Mouse (Mus musculus) hindbrain, embryonic 10.5 days (tissue): ENCODE results near the gene Slc22a7. TPM values are rescaled to one million over a fixed set of nuclear protein-coding genes. Genes with fewer than 3 reads are reported as not detected.
A peak's percentile ranks its signal among the peaks of the same experiment; 100 is the strongest.

Experiments used
- DNase-seq: peaks from one replicate; pipeline ENCODE4 v3.0.0-alpha.2; 2017; ENCODE audit warnings: low spot score
- H3K27ac ChIP-seq: fragments of 300-500 bp; sonication (generic); 2 replicates; pipeline ENCODE4 v1.5.1; 2016; ENCODE audit warnings: mild to moderate bottlenecking, moderate library complexity
- H3K27me3 ChIP-seq: fragments of 300-500 bp; sonication (generic); 2 replicates; pipeline ENCODE4 v1.6.1; 2016; ENCODE audit warnings: mild to moderate bottlenecking; ENCODE audit not compliant: poor library complexity, insufficient read depth, severe bottlenecking
- H3K36me3 ChIP-seq: fragments of 300-500 bp; sonication (generic); 2 replicates; pipeline ENCODE4 v1.6.1; 2016; ENCODE audit warnings: mild to moderate bottlenecking, moderate library complexity
- H3K4me1 ChIP-seq: fragments of 300-500 bp; sonication (generic); replicated peaks from 2 replicates; pipeline ENCODE4 v1.6.1; 2016; ENCODE audit warnings: mild to moderate bottlenecking
- H3K4me3 ChIP-seq: fragments of 300-500 bp; sonication (generic); 2 replicates; pipeline ENCODE4 v1.5.1; 2016; ENCODE audit warnings: mild to moderate bottlenecking, moderate library complexity
- H3K9me3 ChIP-seq: fragments of 300-500 bp; sonication (generic); 2 replicates; pipeline ENCODE4 v1.6.1; 2016; ENCODE audit warnings: mild to moderate bottlenecking, moderate library complexity
- WGBS: fragments of 180-500 bp; shearing (Covaris S2); methylation state at CpG from one replicate; pipeline ENCODE4 v1.1.7; 2016; 5-methylcytosine and 5-hydroxymethylcytosine counted together
- polyA plus RNA-seq: library from polyadenylated mRNA; unstranded; fragments of >200 nt; fragmentation: Nextera tagmentation; extraction: Ambion mirVana; gene quantifications from 2 replicates; pipeline ENCODE4 v1.2.1, GENCODE M21; 2016

The Slc22a7 gene
- polyA plus RNA-seq, 1 experiment from 2014 or later, result not detected

DNA sequence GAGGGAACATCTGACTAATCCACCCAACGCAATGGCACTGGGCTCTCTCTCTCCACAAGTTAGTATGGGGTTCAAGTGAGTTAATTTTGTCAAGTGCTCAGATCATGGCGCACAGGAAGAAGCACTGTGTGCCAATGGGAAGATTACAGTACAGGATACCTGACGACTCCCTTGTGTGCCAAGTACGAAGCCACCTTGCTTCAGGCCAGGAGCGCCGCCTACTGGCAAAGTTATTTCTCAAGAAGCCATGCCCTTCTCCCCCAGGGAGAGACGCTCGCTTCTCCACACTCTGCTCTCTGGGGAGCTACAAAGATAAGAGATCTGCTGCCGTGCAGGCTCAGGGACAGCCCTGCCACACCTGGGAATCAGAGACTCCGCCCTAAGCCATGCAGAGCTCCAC lies 19.5 kb upstream of the Slc22a7 start:
- H3K27me3 ChIP-seq, result peaks cover 98% of the 10 kb centered on the region
- peaks cover 62% of the 10 kb centered on the region for H3K4me1 ChIP-seq
- H3K4me3 ChIP-seq, result no peak overlapping the region
- 14% methylated on average over 10 of the region's 10 CpGs for WGBS
- no peak overlapping the region for H3K27ac ChIP-seq
- peaks cover 4% of the 10 kb centered on the region; the same call in 1 of the 2 replicates for H3K36me3 ChIP-seq
- H3K9me3 ChIP-seq, result no peaks in the 10 kb centered on the region
- no peak for DNase-seq

DNA sequence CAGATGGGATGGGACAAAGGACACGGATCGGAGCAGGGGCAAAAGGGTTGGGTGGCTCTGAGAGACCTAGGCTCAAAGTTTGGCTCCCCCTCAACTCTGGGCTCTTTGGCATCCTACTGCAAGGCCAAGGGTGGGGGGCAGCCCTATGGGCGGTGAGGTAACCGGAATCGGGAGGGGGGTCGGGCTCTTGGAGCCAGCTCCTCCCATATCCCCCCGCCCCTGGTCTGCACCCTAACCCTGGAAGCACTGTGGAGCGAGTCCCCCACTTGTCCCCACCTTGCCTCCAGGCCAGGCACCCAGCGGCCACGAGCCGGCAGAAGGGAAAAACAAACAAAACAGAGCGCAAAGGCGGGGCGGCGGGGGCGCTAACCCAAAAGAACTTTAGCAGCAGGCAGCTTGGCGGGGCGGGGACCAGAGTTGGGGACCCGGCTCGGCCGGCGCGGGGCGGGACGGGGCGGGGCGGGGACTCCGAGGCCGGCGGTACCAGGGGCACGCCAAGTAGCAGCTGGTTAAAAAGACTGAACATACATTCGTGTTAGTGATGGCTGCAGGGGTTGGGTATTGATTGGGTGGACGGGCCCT lies 16.9 kb upstream of the Slc22a7 start:
- peak overlapping the region; percentile 58 for H3K4me3 ChIP-seq
- peak overlapping the region; percentile 82 for H3K27ac ChIP-seq
- H3K4me1 ChIP-seq, result peaks cover 53% of the 10 kb centered on the region
- H3K9me3 ChIP-seq, result no peaks in the 10 kb centered on the region
- H3K36me3 ChIP-seq, result peaks cover 6% of the 10 kb centered on the region; the same call in 1 of the 2 replicates
- H3K27me3 ChIP-seq, result peaks cover 86% of the 10 kb centered on the region
- WGBS, result under 1% methylated on average over 33 of the region's 33 CpGs
- peak; percentile 67 for DNase-seq

- under 1% methylated on average over 9 of the region's 9 CpGs for WGBS
- DNase-seq, result peak; percentile 34
- H3K27ac ChIP-seq, result peak overlapping the region; percentile 82
Observed at GRCm38 (mm10) chr17:46454539-46454938, 16.3 kb upstream of the Slc22a7 start.

DNA sequence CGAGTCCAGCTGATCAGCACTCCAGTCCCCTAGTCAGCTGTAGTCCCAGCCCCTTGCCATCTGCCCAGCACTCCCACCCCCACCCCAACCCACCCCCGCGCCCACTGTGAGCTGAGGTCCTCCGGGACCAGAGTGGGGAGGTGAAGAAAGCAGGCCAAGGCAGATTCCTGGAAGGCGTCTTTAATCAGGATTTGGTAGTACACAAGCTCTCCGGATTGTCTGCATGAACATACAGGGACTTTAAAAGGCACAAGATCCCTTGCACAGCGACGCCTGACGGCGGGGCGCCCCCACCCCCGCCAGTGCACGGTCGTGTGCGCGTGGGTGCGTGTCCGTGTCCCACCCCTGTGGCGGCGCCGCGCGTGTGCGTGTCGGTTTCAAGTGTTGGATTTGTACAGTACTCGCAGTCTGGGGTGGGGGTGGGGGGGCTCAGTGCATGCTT lies 15.7 kb upstream of the Slc22a7 start:
- Histone ChIP-seq H3K9me3 (no peaks in the 10 kb centered on the region), H3K36me3 (0 out of 2 replicates have a peak, but pooled peaks cover 3% of the 10 kb centered on the region), H3K4me3 (peak overlapping the region; percentile 58), H3K27ac (peak overlapping the region; percentile 82), H3K27me3 (peaks cover 79% of the 10 kb centered on the region), H3K4me1 (peaks cover 51% of the 10 kb centered on the region)
- DNase-seq, result peak; percentile 47
- WGBS, result 1% methylated on average over 26 of the region's 26 CpGs

More at GRCm38 (mm10) chr17:46454539-46454938, 16.3 kb upstream of the Slc22a7 start:
- Histone ChIP-seq H3K9me3 (no peaks in the 10 kb centered on the region), H3K4me3 (peak overlapping the region; percentile 58), H3K36me3 (0 out of 2 replicates have a peak, but pooled peaks cover 3% of the 10 kb centered on the region), H3K27me3 (peaks cover 79% of the 10 kb centered on the region), H3K4me1 (peaks cover 51% of the 10 kb centered on the region)

GRCm38 (mm10) chr17:46453302-46453948 lies 15.2 kb upstream of the Slc22a7 start:
- Histone ChIP-seq H3K27ac (peak overlapping the region; percentile 82), H3K4me1 (peaks cover 47% of the 10 kb centered on the region)

GRCm38 (mm10) chr17:46452683-46453082 lies 14.4 kb upstream of the Slc22a7 start:
- no peaks in the 10 kb centered on the region for H3K9me3 ChIP-seq
- no peak for DNase-seq
- H3K27ac ChIP-seq, result 0 out of 2 replicates have a peak overlapping the region, but pooled peaks have one; percentile 82
- peaks cover 77% of the 10 kb centered on the region for H3K27me3 ChIP-seq
- WGBS, result 28% methylated on average over 5 of the region's 5 CpGs
- no peak overlapping the region; the same call in 1 of the 2 replicates for H3K4me3 ChIP-seq
- 0 out of 2 replicates have a peak, but pooled peaks cover 3% of the 10 kb centered on the region for H3K36me3 ChIP-seq
- peaks cover 48% of the 10 kb centered on the region for H3K4me1 ChIP-seq

More at GRCm38 (mm10) chr17:46453302-46453948, 15.2 kb upstream of the Slc22a7 start:
- peak; percentile 25 for DNase-seq
- peaks cover 79% of the 10 kb centered on the region for H3K27me3 ChIP-seq
- H3K36me3 ChIP-seq, result 0 out of 2 replicates have a peak, but pooled peaks cover 3% of the 10 kb centered on the region
- H3K4me3 ChIP-seq, result peak overlapping the region; percentile 58
- WGBS, result 7% methylated on average over 13 of the region's 13 CpGs
- no peaks in the 10 kb centered on the region for H3K9me3 ChIP-seq

GRCm38 (mm10) chr17:46446264-46446663 lies 8.0 kb upstream of the Slc22a7 start:
- no peak overlapping the region for H3K27ac ChIP-seq
- H3K9me3 ChIP-seq, result no peaks in the 10 kb centered on the region
- H3K4me3 ChIP-seq, result no peak overlapping the region
- 88% methylated on average over 16 of the region's 16 CpGs for WGBS
- peaks cover 63% of the 10 kb centered on the region for H3K4me1 ChIP-seq
- peaks cover 6% of the 10 kb centered on the region; the same call in 1 of the 2 replicates for H3K36me3 ChIP-seq
- H3K27me3 ChIP-seq, result peaks cover 81% of the 10 kb centered on the region
- DNase-seq, result no peak

DNA sequence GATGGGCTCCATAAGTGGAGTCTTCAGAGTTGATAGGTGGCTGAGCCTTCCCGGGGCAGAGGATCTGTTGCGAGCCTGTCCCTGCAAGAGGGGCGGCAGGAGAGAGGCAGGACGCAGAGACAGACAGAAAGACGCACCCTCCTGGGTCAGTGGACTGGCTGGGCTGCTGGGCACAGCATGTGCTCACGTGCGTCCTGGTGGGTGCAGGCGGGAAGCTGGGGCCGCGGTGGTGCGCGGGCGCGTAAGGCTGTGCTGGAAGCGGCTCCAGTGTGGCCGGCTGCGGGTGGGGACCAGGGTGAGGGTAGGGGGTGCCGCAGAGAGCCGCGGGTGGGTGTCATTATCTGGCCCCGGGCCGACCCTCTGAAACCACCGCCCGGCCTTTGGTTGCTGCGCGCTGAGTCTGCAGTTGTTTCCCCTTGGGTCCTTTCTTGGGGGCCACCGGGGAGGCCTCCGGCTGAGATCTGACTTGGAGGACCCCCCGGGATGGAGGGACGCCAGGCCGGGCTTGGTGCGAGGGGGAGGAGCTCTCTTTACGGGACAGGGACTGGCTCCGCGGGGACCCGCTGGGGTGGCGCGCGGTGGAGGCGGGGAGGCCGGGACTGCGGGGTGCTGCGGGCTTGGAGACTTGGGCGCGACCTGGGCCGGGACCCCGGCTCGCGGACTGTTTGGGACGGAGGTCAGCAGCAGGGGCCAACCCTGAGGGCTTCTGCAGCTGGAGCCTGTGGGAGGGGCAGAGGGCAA lies 6.8 kb upstream of the Slc22a7 start:
- peak overlapping the region; percentile 52 for H3K4me3 ChIP-seq
- peaks cover 3% of the 10 kb centered on the region; the same call in 1 of the 2 replicates for H3K36me3 ChIP-seq
- peaks cover 87% of the 10 kb centered on the region for H3K27me3 ChIP-seq
- peak overlapping the region; percentile 74 for H3K27ac ChIP-seq
- no peaks in the 10 kb centered on the region for H3K9me3 ChIP-seq
- H3K4me1 ChIP-seq, result peaks cover 63% of the 10 kb centered on the region
- peak; percentile 41 for DNase-seq
- WGBS, result 2% methylated on average over 50 of the region's 50 CpGs

DNA sequence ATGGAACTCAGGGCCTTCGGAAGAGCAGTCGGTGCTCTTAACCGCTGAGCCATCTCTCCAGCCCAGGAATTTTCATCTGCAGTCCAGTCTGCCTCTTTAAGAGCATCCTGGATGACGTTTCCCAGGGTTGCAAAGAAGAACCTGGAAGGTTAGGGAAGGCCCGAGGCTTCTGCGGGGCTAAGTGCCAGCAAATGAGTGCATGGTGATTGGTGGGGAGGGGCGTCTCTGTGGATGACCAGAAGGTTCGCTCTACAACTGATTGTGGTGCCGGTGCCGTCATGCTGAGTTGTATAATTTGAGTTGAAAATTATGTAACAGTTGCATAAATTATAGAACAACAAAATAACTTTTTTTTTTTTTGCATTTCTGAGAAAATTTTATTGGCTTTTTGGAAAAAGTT lies 919 bp upstream of the Slc22a7 start:
- Histone ChIP-seq H3K9me3 (no peaks in the 10 kb centered on the region), H3K27me3 (peaks cover 71% of the 10 kb centered on the region), H3K4me3 (no peak overlapping the region), H3K36me3 (no peaks in the 10 kb centered on the region), H3K4me1 (peaks cover 31% of the 10 kb centered on the region), H3K27ac (no peak overlapping the region)
- WGBS, result 92% methylated on average over 10 of the region's 10 CpGs
- DNase-seq, result no peak

DNA sequence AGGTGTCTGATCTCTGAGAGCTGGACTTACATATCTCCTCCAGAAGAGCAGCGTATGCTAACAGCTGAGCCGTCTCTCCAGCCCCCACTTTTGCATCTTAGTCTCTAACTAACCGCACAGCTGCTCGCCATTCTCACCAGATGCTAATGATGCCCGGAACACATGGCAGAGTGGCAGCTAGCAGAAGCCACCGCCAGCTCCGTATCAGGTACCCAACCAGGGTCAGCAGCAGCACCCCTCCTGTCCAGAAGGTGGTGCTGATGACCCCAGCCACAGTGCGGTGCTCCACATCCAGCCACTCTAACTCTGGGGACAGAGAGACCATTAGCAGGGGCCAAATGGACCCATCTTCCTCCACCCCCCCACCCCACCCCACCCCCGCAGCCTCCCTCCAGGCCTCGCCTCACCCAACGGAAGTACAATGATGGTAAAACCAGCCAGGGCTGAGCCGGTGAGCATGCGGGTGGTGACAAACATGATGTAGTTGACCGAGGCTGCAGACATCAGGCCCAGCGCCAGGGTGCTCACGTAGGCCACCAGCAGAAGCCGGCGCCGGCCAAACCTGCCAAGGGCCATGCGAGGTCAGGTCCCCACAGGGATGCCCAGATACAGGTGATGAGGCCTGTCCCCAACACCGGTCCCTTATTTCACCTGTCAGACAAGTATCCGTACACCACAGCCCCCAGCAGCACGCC lies 1.4 kb downstream of the Slc22a7 start:
- H3K4me3 ChIP-seq, result 0 out of 2 replicates have a peak overlapping the region, but pooled peaks have one; percentile 3
- H3K36me3 ChIP-seq, result no peaks in the 10 kb centered on the region
- peaks cover 47% of the 10 kb centered on the region for H3K27me3 ChIP-seq
- 27% methylated on average over 23 of the region's 23 CpGs for WGBS
- H3K27ac ChIP-seq, result no peak overlapping the region
- peaks cover 17% of the 10 kb centered on the region for H3K4me1 ChIP-seq
- peak; percentile 62 for DNase-seq
- no peaks in the 10 kb centered on the region for H3K9me3 ChIP-seq

DNA sequence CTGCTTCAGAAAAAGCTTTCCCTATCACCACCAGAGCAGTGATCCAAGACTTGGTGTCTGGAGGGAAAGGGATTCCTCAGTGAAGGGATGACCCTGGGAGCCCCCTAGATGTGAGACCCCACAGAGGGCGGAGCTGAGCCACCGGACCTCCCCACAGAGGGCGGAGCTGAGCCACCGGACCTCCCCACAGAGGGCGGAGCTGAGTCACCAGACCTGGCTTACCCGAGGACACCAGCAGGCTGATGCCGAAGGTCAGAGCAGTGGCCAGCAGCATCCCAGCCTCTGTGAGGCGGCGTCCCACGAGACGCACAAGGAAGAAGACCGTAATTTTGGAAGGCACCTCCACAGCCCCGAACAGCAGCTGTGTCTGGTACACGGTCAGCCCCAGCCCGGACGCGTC lies 4.6 kb downstream of the Slc22a7 start:
- peak overlapping the region; percentile 43 for H3K4me3 ChIP-seq
- WGBS, result 3% methylated on average over 17 of the region's 17 CpGs
- no peaks in the 10 kb centered on the region for H3K36me3 ChIP-seq
- peaks cover 31% of the 10 kb centered on the region for H3K4me1 ChIP-seq
- no peaks in the 10 kb centered on the region for H3K9me3 ChIP-seq
- peak; percentile 64 for DNase-seq
- H3K27ac ChIP-seq, result peak overlapping the region; percentile 62
- peaks cover 58% of the 10 kb centered on the region for H3K27me3 ChIP-seq

- Histone ChIP-seq H3K27ac (no peak within 1 kb of the TSS), H3K27me3 (peaks cover 22% of the 10 kb centered on the region), H3K4me1 (peaks cover 23% of the 10 kb centered on the region), H3K36me3 (no peaks in the 10 kb centered on the region), H3K9me3 (no peaks in the 10 kb centered on the region), H3K4me3 (peak within 1 kb of the TSS; percentile 38)
- WGBS, result 14% methylated on average over 18 of the region's 18 CpGs
- DNase-seq, result peak; percentile 38
Observed at GRCm38 (mm10) chr17:46428761-46429414, 9.4 kb downstream of the Slc22a7 start, which contains the start of gene Crip3. Gene Crip3 (plus strand): TSS chr17:46428926.
